41 mouse cellular contexts compared by ENCODE assay signal in genomic region chr11:98595955-98596354, GRCm38 (mm10). TPM values are rescaled to one million over a fixed set of nuclear protein-coding genes. Genes with fewer than 3 reads are reported as not detected.
"Had no signal": no experiment of that assay in that cellular context is flagged by ENCODE, and none has a peak within 500 bp of the region (broad histone marks: within the 10 kb centered on the region; RNA-seq: fewer than 3 reads in every experiment).

No protein-coding gene starts in this region.

- H3K4me2 ChIP-seq: heart, embryonic 11.5 days; heart, embryonic 13.5 days; heart, embryonic 15.5 days; hindbrain, embryonic 13.5 days; hindbrain, embryonic 15.5 days; intestine, embryonic 15.5 days; kidney, embryonic 15.5 days; limb, embryonic 13.5 days; limb, embryonic 15.5 days; liver, embryonic 12.5 days had no signal

- ATAC-seq: hindbrain, postnatal 0 days; inflammation-experienced regulatory T-cells, adult 6 months; intestine, embryonic 15.5 days; liver, embryonic 12.5 days had no signal

- H3K4me3 ChIP-seq: heart, adult 2 months; heart, embryonic 13.5 days; heart, embryonic 15.5 days; hindbrain, embryonic 13.5 days; hindbrain, embryonic 15.5 days; intestine, embryonic 15.5 days; kidney, embryonic 15.5 days; limb, embryonic 13.5 days; limb, embryonic 15.5 days; liver, embryonic 12.5 days had no signal

- DNase-seq: gastrocnemius, postnatal 14 days; heart, adult 2 months; heart, postnatal 14 days; heart, postnatal 36 days; kidney, adult 11 months; kidney, adult 2 months; kidney, adult 9 months; kidney, postnatal 14 days; kidney, postnatal 36 days; layer of hippocampus, adult 9-11 months; left cerebral cortex, postnatal 4 days had no signal

- H3K4me1 ChIP-seq: hindbrain, embryonic 15.5 days had no signal

- H3K9me3 ChIP-seq: heart, embryonic 13.5 days; heart, embryonic 15.5 days; hindbrain, embryonic 13.5 days; hindbrain, embryonic 15.5 days; intestine, embryonic 15.5 days; kidney, embryonic 15.5 days; limb, embryonic 13.5 days; limb, embryonic 15.5 days; liver, embryonic 12.5 days had no signal

- H3K36me3 ChIP-seq: heart, embryonic 13.5 days; heart, embryonic 15.5 days; hindbrain, embryonic 13.5 days; hindbrain, embryonic 15.5 days; intestine, embryonic 15.5 days; kidney, embryonic 15.5 days; limb, embryonic 13.5 days; limb, embryonic 15.5 days; liver, embryonic 12.5 days had no signal

- H3K27ac ChIP-seq: heart, adult 2 months; heart, embryonic 13.5 days; heart, embryonic 15.5 days; hindbrain, embryonic 13.5 days; hindbrain, embryonic 15.5 days; hindbrain, postnatal 0 days; intestine, embryonic 15.5 days; kidney, embryonic 15.5 days; kidney, postnatal 0 days; limb, embryonic 13.5 days; limb, embryonic 15.5 days; liver, embryonic 12.5 days; liver, embryonic 14.5 days had no signal

- H3K9ac ChIP-seq: heart, embryonic 13.5 days; heart, embryonic 15.5 days; hindbrain, embryonic 13.5 days; hindbrain, embryonic 15.5 days; intestine, embryonic 15.5 days; kidney, embryonic 15.5 days; limb, embryonic 13.5 days; limb, embryonic 15.5 days; liver, embryonic 12.5 days; liver, embryonic 14.5 days had no signal

RNA-seq across cellular contexts. Expression of gene Lrrc3c, which starts 2.1 kb away (rescaled TPM):
- total RNA-seq: gastrocnemius, adult 18-20 months; gastrocnemius, adult 8-10 months; gastrocnemius, postnatal 14 days; gastrocnemius, postnatal 36 days; heart, adult 2 months; heart, postnatal 14 days; heart, postnatal 36 days; hematopoietic stem cell, adult 5-6 weeks; hindbrain, postnatal 0 days; layer of hippocampus, adult 18-20 months; layer of hippocampus, adult 8-10 months; layer of hippocampus, postnatal 14 days; left cerebral cortex, adult 8-10 months; left cerebral cortex, postnatal 10 days; left cerebral cortex, postnatal 25 days; left cerebral cortex, postnatal 4 days; liver, adult 2 months had no signal
- polyA plus RNA-seq: gonadal fat pad, adult 2 months; heart, adult 2 months; heart, embryonic 11.5 days; heart, embryonic 13.5 days; heart, embryonic 15.5 days; heart, postnatal 0 days; hindbrain, embryonic 11.5 days; hindbrain, embryonic 13.5 days; hindbrain, embryonic 15.5 days; hindbrain, postnatal 0 days; inflammation-experienced regulatory T-cells, adult 6 months; intestine, embryonic 15.5 days; kidney, adult 2 months; kidney, embryonic 15.5 days; kidney, postnatal 0 days; large intestine, adult 2 months; limb, embryonic 11.5 days; limb, embryonic 13.5 days; limb, embryonic 15.5 days; liver, adult 2 months; liver, embryonic 12.5 days; liver, embryonic 14.5 days had no signal

RNA-seq across cellular contexts. Expression of gene Gm12355, which starts 29.5 kb away (rescaled TPM):
- total RNA-seq: liver, adult 2 months had no signal
- polyA plus RNA-seq: gonadal fat pad, adult 2 months; heart, adult 2 months; kidney, adult 2 months; large intestine, adult 2 months; liver, adult 2 months had no signal

RNA-seq across cellular contexts. Expression of gene Gsdma3, which starts 30.2 kb away (rescaled TPM):
- total RNA-seq: hematopoietic stem cell, adult 5-6 weeks; layer of hippocampus, adult 18-20 months; layer of hippocampus, postnatal 14 days; left cerebral cortex, postnatal 25 days; left cerebral cortex, postnatal 4 days; liver, adult 2 months had no signal
- polyA plus RNA-seq: gonadal fat pad, adult 2 months; heart, adult 2 months; heart, embryonic 13.5 days; heart, embryonic 15.5 days; heart, postnatal 0 days; hindbrain, embryonic 11.5 days; hindbrain, embryonic 13.5 days; hindbrain, embryonic 15.5 days; hindbrain, postnatal 0 days; inflammation-experienced regulatory T-cells, adult 6 months; intestine, embryonic 15.5 days; kidney, adult 2 months; kidney, embryonic 15.5 days; kidney, postnatal 0 days; large intestine, adult 2 months; limb, embryonic 11.5 days; limb, embryonic 13.5 days; limb, embryonic 15.5 days; liver, adult 2 months; liver, embryonic 12.5 days; liver, embryonic 14.5 days had no signal

RNA-seq across cellular contexts. Expression of gene Zpbp2, which starts 45.1 kb away (rescaled TPM):
- total RNA-seq: gastrocnemius, adult 18-20 months; gastrocnemius, adult 8-10 months; gastrocnemius, postnatal 14 days; gastrocnemius, postnatal 36 days; heart, adult 2 months; heart, postnatal 14 days; heart, postnatal 36 days; hematopoietic stem cell, adult 5-6 weeks; hindbrain, postnatal 0 days; layer of hippocampus, adult 18-20 months; left cerebral cortex, adult 8-10 months; left cerebral cortex, postnatal 10 days; left cerebral cortex, postnatal 25 days; left cerebral cortex, postnatal 4 days had no signal
- polyA plus RNA-seq: heart, adult 2 months; hindbrain, embryonic 11.5 days; hindbrain, embryonic 13.5 days; liver, adult 2 months had no signal
